Mouse (Mus musculus) MEL (cell line): ENCODE measurements around the gene Trmu.

Experiments
- CTCF ChIP-seq, 3 experiments: IDR thresholded peaks in 2 of 3; conservative IDR thresholded peaks in 1 of 3; 2 replicates each; pipeline ENCODE4 v1.5.1; 2011 to 2012; ENCODE audit warnings: low read length in 3 of 3, low read depth in 2 of 3, mild to moderate bottlenecking in 2 of 3, improper control_type of control experiment in 1 of 3, inconsistent platforms in 1 of 3, mixed read lengths in 1 of 3, moderate library complexity in 1 of 3; ENCODE audit not compliant: control insufficient read depth in 1 of 3, insufficient read depth in 1 of 3, poor library complexity in 1 of 3, severe bottlenecking in 1 of 3
- EP300 ChIP-seq, 2 experiments: IDR thresholded peaks; 2 replicates each; pipeline ENCODE4 v1.6.1; 2011; ENCODE audit warnings: improper control_type of control experiment in 2 of 2, low read length in 2 of 2, low read depth in 1 of 2, mild to moderate bottlenecking in 1 of 2
- ETS1 ChIP-seq: IDR thresholded peaks from 2 replicates; pipeline ENCODE4 v1.6.1; 2012; ENCODE audit warnings: low read depth, mild to moderate bottlenecking, inconsistent platforms, low read length, improper control_type of control experiment, moderate library complexity
- POLR2A ChIP-seq, 2 experiments: IDR thresholded peaks; 2 replicates each; pipeline ENCODE4 v1.6.1; 2011 to 2012; ENCODE audit warnings: low read length in 2 of 2, mild to moderate bottlenecking in 2 of 2, control low read depth in 1 of 2, improper control_type of control experiment in 1 of 2, low read depth in 1 of 2, moderate library complexity in 1 of 2; ENCODE audit not compliant: control insufficient read depth in 1 of 2, insufficient read depth in 1 of 2, poor library complexity in 1 of 2
- POLR2AphosphoS2 ChIP-seq: IDR thresholded peaks from 2 replicates; pipeline ENCODE4 v1.6.1; 2011; ENCODE audit warnings: low read length, improper control_type of control experiment
- ZC3H11A ChIP-seq: IDR thresholded peaks from 2 replicates; pipeline ENCODE4 v1.6.1; 2012; ENCODE audit warnings: low read depth, mild to moderate bottlenecking, inconsistent platforms, low read length, improper control_type of control experiment

GRCm38 (mm10) chr15:85902505-85902904 lies 23.4 kb downstream of the Trmu start:
- TF ChIP-seq ZC3H11A (no peak), CTCF (IDR thresholded peaks at IDR 0.05 in 2 of 3, conservative IDR thresholded peaks at IDR 0.05 in 1 of 3; ENCODE audit: control insufficient read depth in 1 of 3, insufficient read depth in 1 of 3, low read depth in 2 of 3, low read length in 3 of 3, poor library complexity in 1 of 3, severe bottlenecking in 1 of 3) (no peak), EP300 (IDR thresholded peaks at IDR 0.05; ENCODE audit: low read depth in 1 of 2, low read length in 2 of 2) (peak; percentile 73 to 74), POLR2A (IDR thresholded peaks at IDR 0.05; ENCODE audit: control insufficient read depth in 1 of 2, insufficient read depth in 1 of 2, low read depth in 1 of 2, low read length in 2 of 2, poor library complexity in 1 of 2) (peak in 1 of 2 experiments; percentile 58; a peak in 2 of 4 replicates), POLR2AphosphoS2 (no peak), ETS1 (peak; percentile 40; the same call in 1 of the 2 replicates)
